Mouse (Mus musculus): ENCODE results near the gene Tbc1d12. TPM values are rescaled to one million over a fixed set of nuclear protein-coding genes. Genes with fewer than 3 reads are reported as not detected.
A peak's percentile ranks its signal among the peaks of the same experiment; 100 is the strongest.
"Not testable (repeated sequence)": the region's sequence is repeated elsewhere in the genome, so short reads cannot be mapped to it uniquely, and the experiment has no call there.

The Tbc1d12 gene
- 1 to 10 TPM; 6.1 TPM for total RNA-seq (2021)

DNA sequence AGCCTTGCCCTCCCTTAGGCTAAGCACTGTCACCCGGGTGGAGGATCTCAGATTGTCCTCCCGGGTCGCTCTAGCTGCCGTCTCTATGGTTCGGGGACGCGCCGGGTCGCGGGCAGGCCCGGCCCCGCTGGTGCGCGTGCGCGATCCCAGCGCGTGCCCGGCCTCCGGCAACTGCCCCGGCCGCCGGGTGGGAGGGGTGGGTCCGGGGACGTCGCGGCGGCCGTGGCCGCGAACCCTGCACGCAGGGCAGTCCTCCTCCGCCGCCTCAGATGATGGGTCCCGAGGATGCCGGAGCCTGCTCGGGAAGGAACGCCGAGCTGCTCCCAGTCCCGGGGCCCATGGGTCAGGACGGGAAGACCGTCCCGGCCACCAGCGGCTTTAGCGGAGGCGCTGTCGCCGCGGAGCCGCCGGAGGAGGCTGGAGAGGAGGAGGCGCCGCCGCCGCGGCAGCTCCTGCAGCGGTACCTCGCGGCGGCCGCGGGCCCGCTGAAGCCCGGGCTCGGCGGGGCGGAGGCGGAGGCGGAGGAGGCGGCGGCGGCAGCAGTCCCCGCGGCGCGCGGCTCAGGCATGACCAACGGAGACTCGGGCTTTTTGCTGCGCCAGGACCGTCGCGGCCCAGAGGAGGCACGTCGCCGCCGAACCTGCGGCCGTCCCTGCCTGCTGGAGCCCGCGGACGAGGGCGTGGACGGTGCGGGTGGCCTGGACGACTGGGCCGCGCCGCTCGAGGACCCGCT is at the start of gene Tbc1d12:
Gene Tbc1d12 (plus strand): TSS at position 142 of the 733 bp plus-strand sequence.
- peak; percentile 94 for DNase-seq

- no peak for DNase-seq
Observed at GRCm38 (mm10) chr19:38787756-38788155, 48.6 kb upstream of the Tbc1d12 start.

GRCm38 (mm10) chr19:38793563-38794045 is 42.8 kb upstream of the Tbc1d12 start:
- no peak for DNase-seq

DNA sequence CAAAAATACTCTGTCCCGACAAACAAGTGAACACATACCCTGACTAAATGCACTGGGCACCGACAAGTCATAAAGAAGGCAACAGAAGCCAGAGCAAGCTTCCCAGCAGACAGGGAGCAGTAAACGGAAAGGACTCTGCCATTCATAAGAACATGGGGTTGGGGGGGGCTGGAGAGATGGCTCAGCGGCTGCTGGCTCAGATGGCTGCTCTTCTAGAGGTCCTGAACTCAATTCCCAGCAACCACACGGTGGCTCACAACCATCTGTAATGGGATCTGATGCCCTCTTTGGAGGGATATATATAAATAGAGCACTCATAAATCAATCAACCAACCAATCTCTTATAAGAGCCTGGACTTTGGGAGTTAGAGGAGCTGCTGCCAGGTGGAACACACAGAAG is 39.8 kb upstream of the Tbc1d12 start:
- DNase-seq: no peak

GRCm38 (mm10) chr19:38798291-38798690 is 38.1 kb upstream of the Tbc1d12 start:
- no peak for DNase-seq

DNA sequence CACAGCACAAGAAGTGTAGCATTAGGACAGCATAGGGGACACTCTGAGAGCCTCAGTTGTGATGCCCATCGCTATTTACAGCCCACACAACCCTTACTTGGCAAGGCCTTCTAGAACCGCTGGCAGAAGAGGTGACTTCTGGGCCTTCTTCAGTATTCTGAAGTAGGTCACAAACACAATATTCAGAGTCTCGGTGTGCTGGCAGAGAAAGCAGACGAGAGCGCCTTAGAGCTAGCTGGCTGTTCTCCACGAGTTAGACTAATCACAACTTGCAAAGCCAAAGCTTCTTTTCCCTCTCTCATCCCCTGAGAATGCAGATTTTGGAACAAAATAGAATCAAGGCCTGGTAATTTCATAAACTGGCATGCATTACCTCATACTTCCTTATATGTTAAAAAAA is 37.6 kb upstream of the Tbc1d12 start:
- no peak for DNase-seq

GRCm38 (mm10) chr19:38818191-38818590 is 18.2 kb upstream of the Tbc1d12 start:
- DNase-seq: no peak

DNA sequence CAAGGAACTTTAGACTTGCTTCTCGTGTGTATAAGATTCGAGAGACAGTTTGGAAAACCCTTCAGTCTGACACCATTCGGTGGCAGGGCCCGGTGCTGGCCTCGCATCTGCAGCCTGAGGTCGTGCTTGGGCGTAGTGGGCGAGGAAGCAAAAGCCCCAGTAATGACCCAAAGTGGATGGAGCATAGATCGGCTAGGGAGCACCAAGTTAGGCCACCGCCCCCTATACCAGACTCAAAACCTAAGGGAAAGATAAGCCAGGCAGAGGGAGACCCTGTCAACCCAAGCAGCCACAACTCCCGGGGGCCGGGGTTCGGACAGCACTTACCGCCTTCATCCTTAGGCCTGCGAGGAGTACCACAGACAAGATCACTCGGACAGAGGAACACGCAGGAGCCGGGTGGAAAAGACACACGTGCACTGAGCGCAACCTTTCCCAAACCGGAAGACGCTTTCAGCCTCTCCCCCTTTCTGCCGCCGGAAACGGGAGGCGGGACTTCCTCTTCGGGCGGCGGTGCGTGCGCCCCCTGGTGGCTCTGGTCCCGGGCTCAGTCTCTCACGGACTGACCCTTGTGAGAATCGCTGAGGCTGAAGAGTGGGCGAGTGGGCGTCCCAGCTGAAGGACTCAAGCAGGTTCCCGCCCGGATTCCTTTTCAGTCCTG is 17.5 kb upstream of the Tbc1d12 start, which contains the start of gene Noc3l:
Gene Noc3l (minus strand): TSS at position 472 of the 661 bp plus-strand sequence.
- peak; percentile 97 for DNase-seq

GRCm38 (mm10) chr19:38819427-38819802 is 17.0 kb upstream of the Tbc1d12 start:
- DNase-seq: no peak

GRCm38 (mm10) chr19:38820186-38820804 is 16.1 kb upstream of the Tbc1d12 start:
- no peak for DNase-seq

GRCm38 (mm10) chr19:38833224-38833623 is 3.2 kb upstream of the Tbc1d12 start:
- DNase-seq: no peak

GRCm38 (mm10) chr19:38836084-38836437 is 318 bp upstream of the Tbc1d12 start:
- no peak for DNase-seq

DNA sequence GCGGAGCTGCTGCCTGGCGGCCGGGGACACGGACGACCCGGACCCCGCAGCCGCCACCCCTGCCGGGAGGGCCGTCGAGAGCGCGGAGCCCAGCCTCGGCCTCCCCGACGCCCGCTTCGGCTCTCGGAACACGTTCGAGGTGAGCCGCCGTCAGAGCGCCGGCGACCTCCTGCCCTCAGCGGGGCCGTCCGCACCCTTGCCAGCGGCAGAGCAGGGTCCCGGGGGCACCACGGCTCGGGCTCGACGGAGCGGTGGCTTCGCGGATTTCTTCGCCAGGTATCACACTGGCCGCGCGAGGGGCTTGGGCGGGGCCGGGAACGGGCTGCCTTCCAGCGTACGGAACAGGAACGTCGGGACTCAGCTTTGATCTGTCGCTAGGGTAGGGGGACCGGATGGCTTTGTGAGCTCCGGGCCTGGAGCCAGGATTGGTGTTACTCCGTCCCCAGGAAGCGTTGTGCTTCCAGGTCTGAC is 827 bp downstream of the Tbc1d12 start:
- peak; percentile 73 for DNase-seq

- DNase-seq: no peak
Observed at GRCm38 (mm10) chr19:38844817-38845216, 8.4 kb downstream of the Tbc1d12 start.

- DNase-seq: no peak
Observed at GRCm38 (mm10) chr19:38846373-38846772, 10.0 kb downstream of the Tbc1d12 start.

- DNase-seq: no peak
Observed at GRCm38 (mm10) chr19:38858224-38858623, 21.8 kb downstream of the Tbc1d12 start.

DNA sequence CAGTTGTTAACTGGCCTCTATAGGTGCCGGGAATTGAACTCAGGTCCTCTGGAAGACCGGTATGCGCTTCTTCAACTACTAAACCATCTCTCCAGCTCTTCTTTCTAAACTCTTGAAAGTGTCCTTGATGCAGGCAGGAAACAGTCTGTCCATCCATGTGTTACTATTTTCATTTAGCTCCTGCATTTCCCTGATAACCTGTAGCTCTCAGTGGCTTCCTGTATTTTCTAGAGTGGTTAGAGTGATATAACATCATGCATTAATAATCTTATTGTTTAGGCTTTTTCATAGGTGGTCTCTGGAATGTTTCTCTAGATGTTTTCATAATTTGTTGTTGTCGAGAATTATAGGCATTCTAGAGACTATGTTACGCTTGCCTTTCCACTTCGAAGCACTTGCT is 26.1 kb downstream of the Tbc1d12 start:
- no peak for DNase-seq

DNA sequence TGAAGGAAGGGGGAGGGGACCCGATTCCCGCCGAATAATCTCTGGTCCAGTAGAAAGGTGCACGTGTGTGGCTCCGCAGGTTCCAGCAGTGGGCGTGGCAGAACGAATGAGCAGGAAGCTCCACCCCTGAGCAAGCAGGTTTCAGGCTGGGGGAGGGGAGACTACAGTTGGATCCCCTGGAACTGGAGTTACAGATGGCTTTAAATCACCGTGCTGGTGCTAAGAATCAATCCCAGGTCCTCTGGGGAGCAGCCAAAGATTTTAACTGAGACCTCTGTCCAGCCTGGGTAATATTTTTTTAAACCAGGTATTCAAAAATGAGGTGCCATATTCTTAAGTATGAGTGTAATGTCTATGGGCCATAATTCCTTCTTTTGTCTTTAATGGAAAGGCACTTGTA is 38.4 kb downstream of the Tbc1d12 start:
- DNase-seq: not testable (repeated sequence)

DNA sequence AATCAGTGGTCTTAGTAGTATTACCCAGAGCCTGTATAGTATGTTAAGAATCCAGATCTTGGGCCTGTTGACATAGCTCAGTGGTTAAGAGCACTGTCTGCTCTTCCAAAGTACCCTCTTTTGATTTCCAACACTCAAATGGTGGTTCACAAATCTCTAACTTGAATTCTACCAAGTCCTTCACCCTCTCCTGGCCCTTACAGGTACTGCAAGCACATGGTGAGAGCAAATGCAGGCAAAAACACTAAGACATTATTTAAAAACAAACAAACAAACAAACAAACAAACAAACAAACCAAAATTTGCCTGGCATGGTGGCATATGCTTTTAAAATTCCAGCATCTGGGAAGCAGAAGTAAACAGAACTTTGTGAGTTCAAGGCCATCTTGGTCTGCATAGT is 43.9 kb downstream of the Tbc1d12 start:
- DNase-seq: no peak

DNA sequence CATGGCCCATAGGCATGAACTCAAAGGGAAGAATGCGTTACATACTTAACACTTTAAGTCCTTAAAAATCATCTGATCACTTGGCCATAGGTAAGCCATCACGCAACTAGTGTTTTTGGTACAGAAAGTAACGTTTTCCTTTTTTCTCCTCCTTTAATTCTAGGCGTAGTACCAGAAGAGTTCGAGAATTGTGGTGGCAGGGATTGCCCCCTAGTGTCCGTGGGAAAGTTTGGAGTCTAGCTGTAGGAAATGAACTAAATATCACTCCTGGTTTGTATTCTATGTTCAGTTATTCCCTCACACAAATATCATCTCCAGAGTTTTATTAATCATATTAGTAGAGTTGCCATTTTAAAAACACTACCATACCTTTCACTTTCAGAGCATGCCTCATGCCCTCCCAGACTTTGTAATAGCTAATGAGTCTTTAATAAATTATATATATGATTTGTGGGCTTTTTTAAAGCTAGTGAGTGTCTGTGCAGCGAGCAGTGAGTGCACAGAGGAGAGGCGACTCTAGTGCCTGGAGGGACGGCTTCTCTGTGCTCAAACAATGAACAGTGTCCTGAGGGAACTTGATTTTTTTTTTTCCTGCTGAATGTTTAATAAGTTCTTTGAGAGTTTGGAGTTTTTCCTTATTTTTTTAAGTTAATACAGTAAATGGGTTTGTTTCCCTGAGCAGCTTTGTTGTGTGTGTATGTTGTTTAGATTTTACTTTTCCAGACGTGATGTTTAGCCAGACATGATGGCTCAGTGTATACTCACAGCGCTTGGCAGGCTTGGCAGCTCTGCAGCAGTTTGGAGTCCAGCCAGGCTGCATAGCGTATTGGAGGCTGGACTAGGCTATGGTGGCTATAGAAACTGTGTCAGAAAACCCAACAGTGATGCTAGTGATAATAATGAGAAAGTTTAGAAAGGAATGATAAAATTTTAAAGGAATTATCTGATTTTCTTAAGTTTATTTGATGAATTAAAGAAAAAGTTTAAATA is 65.1 kb downstream of the Tbc1d12 start:
- DNase-seq: peak; percentile 50

DNA sequence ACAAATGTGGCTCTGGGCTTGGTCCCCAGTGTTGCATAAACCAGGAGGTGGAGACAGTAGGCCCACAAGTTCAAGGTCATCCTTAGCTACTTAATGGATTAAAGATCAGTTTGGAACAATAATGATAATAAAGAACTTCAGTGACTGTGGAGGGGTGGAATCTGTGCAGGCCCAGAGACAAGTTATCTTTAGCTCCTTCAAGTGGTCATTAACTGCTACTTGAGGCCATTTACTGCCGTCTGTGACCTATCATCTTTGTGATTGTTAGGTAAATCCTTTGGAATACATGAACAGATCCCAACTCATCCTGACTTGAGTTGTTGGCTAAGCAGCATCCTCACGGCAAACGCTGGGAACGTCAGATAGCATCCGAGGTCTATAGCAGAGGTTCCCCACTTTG is 66.1 kb downstream of the Tbc1d12 start:
- no peak for DNase-seq

- DNase-seq: no peak
Observed at GRCm38 (mm10) chr19:38913786-38914185, 77.4 kb downstream of the Tbc1d12 start.
